Mouse (Mus musculus) cerebellum, adult 2 months (tissue): ENCODE results near the gene Armh3. TPM values are rescaled to one million over a fixed set of nuclear protein-coding genes. Genes with fewer than 3 reads are reported as not detected.

ENCODE experiments used
- DNase-seq, 2 experiments: peaks; one replicate each; pipeline ENCODE4 v3.0.0; 2021
- H3K27ac ChIP-seq: fragments of 200-500 bp; 2 replicates; pipeline ENCODE4 v1.5.1; 2012; ENCODE audit warnings: low read length, control low read depth, inconsistent platforms; ENCODE audit not compliant: insufficient read depth
- H3K27me3 ChIP-seq: fragments of 200-500 bp; 2 replicates; pipeline ENCODE4 v1.6.1; 2012; ENCODE audit warnings: inconsistent platforms, mild to moderate bottlenecking, low read length, moderate library complexity; ENCODE audit not compliant: control insufficient read depth, insufficient read depth
- H3K4me1 ChIP-seq: fragments of 200-500 bp; 2 replicates; pipeline ENCODE4 v1.6.1; 2011; ENCODE audit warnings: low read length; ENCODE audit not compliant: control insufficient read depth, insufficient read depth
- H3K4me3 ChIP-seq: fragments of 200-500 bp; replicated peaks from 2 replicates; pipeline ENCODE3; 2011; ENCODE audit warnings: mild to moderate bottlenecking, low read depth, low read length, control low read depth; ENCODE audit not compliant: insufficient read depth
- CTCF ChIP-seq: fragments of 200-500 bp; IDR thresholded peaks from 2 replicates; pipeline ENCODE4 v1.5.1; 2011; ENCODE audit warnings: low read depth, mild to moderate bottlenecking, control low read depth, low read length, moderate library complexity, borderline replicate concordance; ENCODE audit not compliant: insufficient read depth
- POLR2A ChIP-seq: fragments of 200-500 bp; IDR thresholded peaks from 2 replicates; pipeline ENCODE4 v1.6.1; 2011; ENCODE audit warnings: low read length, control low read depth, borderline replicate concordance; ENCODE audit not compliant: insufficient read depth
- WGBS: fragments of 180-500 bp; shearing (Covaris S2); methylation state at CpG from one replicate; pipeline ENCODE4 v1.1.7; 2018; 5-methylcytosine and 5-hydroxymethylcytosine counted together
- polyA plus RNA-seq: library from polyadenylated mRNA; depleted of rRNA; stranded (reverse); fragments of >200 nt; gene quantifications from 2 replicates; pipeline ENCODE4 v1.2.3, GENCODE M21; 2012

Armh3 gene
- polyA plus RNA-seq, 1 experiment, result 18.2 TPM

DNA sequence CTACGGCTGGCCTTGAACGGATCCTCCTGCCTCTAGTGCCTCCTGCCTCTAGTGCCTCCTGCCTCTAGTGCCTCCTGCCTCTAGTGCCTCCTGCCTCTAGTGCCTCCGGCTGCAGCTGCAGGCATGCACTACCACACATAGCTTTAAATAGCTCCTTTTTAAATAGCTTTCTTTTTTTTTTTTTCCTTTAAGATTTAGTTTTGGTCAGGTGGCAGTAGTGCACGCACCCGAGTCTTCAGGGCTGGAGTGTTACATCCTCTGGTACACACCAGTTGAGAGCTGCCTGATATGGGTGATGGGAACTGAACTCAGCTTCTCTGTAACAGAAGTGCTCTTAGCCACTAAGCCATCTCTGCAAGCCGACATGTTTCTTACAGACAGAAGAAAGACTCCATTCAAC is 49.1 kb downstream of the Armh3 start:
- Histone ChIP-seq H3K27ac (no peak overlapping the region), H3K27me3 (no peaks in the 10 kb centered on the region), H3K4me1 (no peaks in the 10 kb centered on the region), H3K4me3 (no peak overlapping the region)
- no peak for DNase-seq
- WGBS, result 92% methylated on average over 6 of the region's 6 CpGs
- TF ChIP-seq CTCF (no peak), POLR2A (no peak)

DNA sequence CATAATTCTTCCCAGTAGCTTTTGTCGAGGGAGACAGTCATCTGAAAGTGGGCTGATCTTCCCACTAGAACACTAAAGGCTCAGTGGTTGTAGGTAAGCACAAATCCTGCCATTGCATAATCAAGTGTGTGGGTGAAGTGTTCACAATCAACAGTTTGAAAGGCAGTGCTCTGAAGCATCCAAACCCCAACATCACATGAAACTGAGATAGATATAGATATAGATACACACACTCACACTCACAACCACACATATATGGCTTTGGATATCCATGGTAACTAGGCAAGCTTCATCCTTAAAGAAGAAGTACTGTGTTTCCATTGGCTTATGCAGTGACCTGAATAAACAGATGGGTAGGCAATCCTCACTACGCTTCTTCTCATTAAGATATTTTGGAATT is 50.5 kb downstream of the Armh3 start:
- H3K4me1 ChIP-seq, result no peaks in the 10 kb centered on the region
- no peak for TF ChIP-seq CTCF
- no peak for TF ChIP-seq POLR2A
- no peak overlapping the region for H3K4me3 ChIP-seq
- no peaks in the 10 kb centered on the region for H3K27me3 ChIP-seq
- 63% methylated on average over 2 of the region's 2 CpGs for WGBS
- no peak overlapping the region for H3K27ac ChIP-seq
- DNase-seq, result no peak

DNA sequence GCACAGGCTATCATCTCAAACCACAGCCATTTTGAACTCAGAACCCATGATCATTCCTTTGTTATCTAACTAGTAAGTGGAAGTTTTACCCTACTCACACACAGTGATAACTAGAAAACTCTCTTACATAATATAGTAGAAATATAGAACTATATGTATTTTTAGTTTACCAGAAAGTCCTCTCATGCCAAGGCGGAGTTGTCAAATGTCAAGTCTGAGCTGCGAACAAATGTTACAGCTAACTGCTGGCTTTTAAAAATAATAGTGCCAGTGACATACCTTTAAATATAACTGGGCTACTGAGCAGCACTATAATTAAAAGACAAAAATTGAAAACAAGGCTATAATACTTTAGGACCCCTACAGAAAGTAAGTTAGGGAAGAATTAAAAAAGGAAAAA is 51.0 kb downstream of the Armh3 start:
- no peak for DNase-seq
- no peak overlapping the region for H3K27ac ChIP-seq
- WGBS, result 98% methylated on average over 2 of the region's 2 CpGs
- no peaks in the 10 kb centered on the region for H3K27me3 ChIP-seq
- TF ChIP-seq POLR2A, result no peak
- no peak for TF ChIP-seq CTCF
- no peak overlapping the region for H3K4me3 ChIP-seq
- H3K4me1 ChIP-seq, result no peaks in the 10 kb centered on the region

GRCm38 (mm10) chr19:45946541-45946940 is 51.7 kb downstream of the Armh3 start:
- DNase-seq, result no peak
- Histone ChIP-seq H3K4me1 (no peaks in the 10 kb centered on the region), H3K27me3 (no peaks in the 10 kb centered on the region), H3K4me3 (no peak overlapping the region), H3K27ac (no peak overlapping the region)
- WGBS, result 92% methylated on average over 9 of the region's 9 CpGs
- TF ChIP-seq CTCF, result no peak
- no peak for TF ChIP-seq POLR2A

DNA sequence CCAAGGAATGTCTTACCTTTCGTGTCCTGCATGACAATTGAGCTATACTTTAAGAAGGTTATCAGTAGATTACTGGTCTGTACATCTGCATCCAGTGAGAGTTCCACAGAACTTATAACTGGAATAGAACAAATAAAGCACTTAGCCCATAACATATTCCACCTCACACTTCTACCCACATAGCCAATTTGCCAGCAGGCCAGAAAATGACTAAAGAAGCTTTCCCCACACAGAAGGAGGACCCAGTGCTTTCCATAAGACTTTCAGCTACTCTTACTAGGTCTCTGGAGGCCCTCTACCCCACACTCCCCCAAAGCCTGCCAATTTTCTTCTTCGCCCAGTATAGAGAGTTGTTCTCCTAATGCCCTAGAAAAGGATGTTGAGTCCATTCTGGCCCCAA is 52.3 kb downstream of the Armh3 start:
- no peaks in the 10 kb centered on the region for H3K4me1 ChIP-seq
- no peak for TF ChIP-seq POLR2A
- H3K4me3 ChIP-seq, result no peak overlapping the region
- WGBS, result 93% methylated on average over 2 of the region's 2 CpGs
- H3K27me3 ChIP-seq, result no peaks in the 10 kb centered on the region
- H3K27ac ChIP-seq, result no peak overlapping the region
- DNase-seq, result no peak

- WGBS, result 82% methylated on average over 4 of the region's 4 CpGs
- no peak overlapping the region for H3K4me3 ChIP-seq
- no peak for DNase-seq
- no peak overlapping the region for H3K27ac ChIP-seq
- no peaks in the 10 kb centered on the region for H3K27me3 ChIP-seq
- TF ChIP-seq CTCF (no peak), POLR2A (no peak)
- no peaks in the 10 kb centered on the region for H3K4me1 ChIP-seq
These were observed 54.5 kb downstream of the Armh3 start for GRCm38 (mm10) chr19:45943758-45944157.

DNA sequence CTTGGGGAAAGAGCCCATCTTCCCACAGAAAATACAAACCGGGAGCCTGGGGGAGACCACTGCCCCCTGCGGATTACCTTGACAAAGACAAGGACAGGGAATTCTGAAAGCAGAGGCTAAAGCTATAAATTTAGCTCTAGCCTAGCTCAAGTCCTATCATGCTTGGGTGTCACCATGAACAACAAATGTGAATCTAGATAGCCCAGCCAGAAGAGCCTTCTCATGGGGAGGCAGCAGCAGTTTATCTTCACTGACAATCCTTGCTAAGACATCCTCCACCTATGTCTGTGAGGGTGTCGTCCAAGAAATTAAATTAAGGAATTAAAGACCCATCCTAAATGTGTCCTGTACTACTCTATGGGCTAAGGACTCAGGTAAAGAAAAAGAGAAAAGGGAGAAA is 60.2 kb downstream of the Armh3 start:
- Histone ChIP-seq H3K27me3 (no peaks in the 10 kb centered on the region), H3K27ac (0 out of 2 replicates have a peak overlapping the region, but pooled peaks have one; percentile 63), H3K4me3 (no peak overlapping the region), H3K4me1 (peaks cover 9% of the 10 kb centered on the region)
- 47% methylated on average over 3 of the region's 3 CpGs for WGBS
- no peak for DNase-seq
- TF ChIP-seq CTCF (no peak), POLR2A (no peak)

DNA sequence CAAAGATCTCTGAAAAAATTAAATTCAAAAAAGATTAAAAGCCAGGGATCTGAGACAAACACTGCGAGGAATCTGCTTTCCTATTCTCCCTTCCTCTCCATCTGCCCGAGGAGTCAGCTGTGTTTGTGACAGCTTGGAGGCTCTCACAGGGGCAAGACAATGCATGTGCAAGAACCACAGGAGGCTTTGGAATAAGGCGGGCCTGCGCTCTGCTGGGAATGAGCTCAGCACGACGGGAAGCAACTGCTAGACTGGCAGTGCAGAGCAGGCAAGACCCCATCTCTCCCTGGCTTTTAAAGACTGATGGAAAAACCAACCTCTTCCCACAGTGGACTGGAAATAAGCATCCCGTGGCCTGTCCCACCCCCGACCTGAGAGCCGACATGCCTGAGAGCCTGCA is 60.8 kb downstream of the Armh3 start:
- peak; percentile 57 to 66 for DNase-seq
- TF ChIP-seq POLR2A (no peak), CTCF (no peak)
- no peaks in the 10 kb centered on the region for H3K27me3 ChIP-seq
- 11% methylated on average over 9 of the region's 9 CpGs for WGBS
- peak overlapping the region; percentile 63 for H3K27ac ChIP-seq
- no peak overlapping the region for H3K4me3 ChIP-seq
- peaks cover 9% of the 10 kb centered on the region for H3K4me1 ChIP-seq
